Mouse (Mus musculus): ENCODE data around the gene Cacfd1. TPM values are rescaled to one million over a fixed set of nuclear protein-coding genes. Genes with fewer than 3 reads are reported as not detected.

Gene Cacfd1
- polyA plus RNA-seq, 2 experiments, result 8.8 to 11.8 TPM

GRCm38 (mm10) chr2:27007701-27008100 lies 2.0 kb upstream of the Cacfd1 start:
- H3K27me3 ChIP-seq (ENCODE audit: control insufficient read depth, insufficient read depth, low read length), result no peaks in the 10 kb centered on the region
- H3K9me3 ChIP-seq (ENCODE audit: control insufficient read depth, low read length), result no peaks in the 10 kb centered on the region
- no peak overlapping the region for H3K9ac ChIP-seq (replicated peaks)
- DNase-seq (ENCODE audit: low read depth in 3 of 3, low spot score in 3 of 3), result no peak
- H3K36me3 ChIP-seq (replicated peaks; ENCODE audit: control insufficient read depth, insufficient read depth, low read depth), result no peaks in the 10 kb centered on the region
- no peak overlapping the region for H3K4me3 ChIP-seq (ENCODE audit: insufficient read depth in 1 of 2, low read depth in 2 of 2, low read length in 2 of 2)
- TF ChIP-seq CTCF (IDR thresholded peaks at IDR 0.05; ENCODE audit: low read depth) (no peak), EP300 (IDR thresholded peaks at IDR 0.05; ENCODE audit: low read depth) (no peak)
- WGBS (ENCODE audit: insufficient replicate concordance), result 57% methylated on average over 7 of the region's 7 CpGs
- peaks cover 3 to 9% of the 10 kb centered on the region in 2 experiments for H3K4me1 ChIP-seq (replicated peaks; ENCODE audit: control insufficient read depth in 2 of 2, insufficient read depth in 2 of 2, low read length in 1 of 2)
- no peak overlapping the region for H3K4me2 ChIP-seq (ENCODE audit: low read depth)
- H3K27ac ChIP-seq, result no peak overlapping the region
- ATAC-seq (ENCODE audit: insufficient read depth), result no peak

DNA sequence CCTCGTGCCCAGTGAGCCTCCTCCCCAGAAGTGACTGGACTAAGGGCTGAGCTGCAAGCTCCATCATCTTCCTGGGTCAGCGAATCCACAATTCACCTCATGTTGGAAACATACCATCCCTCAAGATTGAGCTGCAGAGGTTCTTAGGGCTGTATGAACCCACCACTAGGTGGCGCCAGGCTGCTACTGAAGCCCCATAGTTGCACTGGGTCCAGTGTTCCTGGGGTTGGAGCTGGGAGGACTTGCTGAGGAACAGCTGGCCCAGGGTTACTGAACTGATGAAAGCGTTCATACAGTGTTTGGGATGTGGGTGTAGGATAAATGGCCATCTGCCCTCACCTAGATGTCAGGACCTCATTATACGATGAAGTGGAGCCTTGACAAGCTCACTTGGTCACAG lies 8.1 kb downstream of the Cacfd1 start:
- TF ChIP-seq EP300 (IDR thresholded peaks at IDR 0.05; ENCODE audit: low read depth) (no peak), CTCF (IDR thresholded peaks at IDR 0.05; ENCODE audit: low read depth) (peak; percentile 97)
- no peak overlapping the region for H3K27ac ChIP-seq
- peaks cover 4% of the 10 kb centered on the region; the same call in 1 of the 2 replicates for H3K36me3 ChIP-seq (replicated peaks; ENCODE audit: control insufficient read depth, insufficient read depth, low read depth)
- ATAC-seq (ENCODE audit: insufficient read depth), result no peak
- H3K4me3 ChIP-seq (ENCODE audit: insufficient read depth in 1 of 2, low read depth in 2 of 2, low read length in 2 of 2), result no peak overlapping the region
- H3K9me3 ChIP-seq (ENCODE audit: control insufficient read depth, low read length), result no peaks in the 10 kb centered on the region
- no peaks in the 10 kb centered on the region for H3K4me1 ChIP-seq (replicated peaks; ENCODE audit: control insufficient read depth in 2 of 2, insufficient read depth in 2 of 2, low read length in 1 of 2)
- no peak overlapping the region for H3K4me2 ChIP-seq (ENCODE audit: low read depth)
- no peaks in the 10 kb centered on the region for H3K27me3 ChIP-seq (ENCODE audit: control insufficient read depth, insufficient read depth, low read length)
- WGBS (ENCODE audit: insufficient replicate concordance), result 35% methylated on average over 5 of the region's 5 CpGs
- no peak overlapping the region for H3K9ac ChIP-seq (replicated peaks)
- DNase-seq (ENCODE audit: low read depth in 3 of 3, low spot score in 3 of 3), result peak in 1 of 3 experiments; percentile 36

GRCm38 (mm10) chr2:27019530-27019929 lies 9.8 kb downstream of the Cacfd1 start:
- Histone ChIP-seq H3K4me3 (ENCODE audit: insufficient read depth in 1 of 2, low read depth in 2 of 2, low read length in 2 of 2) (no peak overlapping the region), H3K4me2 (ENCODE audit: low read depth) (no peak overlapping the region), H3K27me3 (ENCODE audit: control insufficient read depth, insufficient read depth, low read length) (no peaks in the 10 kb centered on the region), H3K4me1 (replicated peaks; ENCODE audit: control insufficient read depth in 2 of 2, insufficient read depth in 2 of 2, low read length in 1 of 2) (no peaks in the 10 kb centered on the region), H3K9ac (replicated peaks) (no peak overlapping the region), H3K9me3 (ENCODE audit: control insufficient read depth, low read length) (no peaks in the 10 kb centered on the region), H3K36me3 (replicated peaks; ENCODE audit: control insufficient read depth, insufficient read depth, low read depth) (no peaks in the 10 kb centered on the region; the same call in 1 of the 2 replicates), H3K27ac (no peak overlapping the region)
- no peak for TF ChIP-seq CTCF (IDR thresholded peaks at IDR 0.05; ENCODE audit: low read depth)
- no peak for TF ChIP-seq EP300 (IDR thresholded peaks at IDR 0.05; ENCODE audit: low read depth)
- WGBS (ENCODE audit: insufficient replicate concordance), result 73% methylated on average over 2 of the region's 2 CpGs
- DNase-seq (ENCODE audit: low read depth in 3 of 3, low spot score in 3 of 3) (no peak), ATAC-seq (ENCODE audit: insufficient read depth) (no peak)

DNA sequence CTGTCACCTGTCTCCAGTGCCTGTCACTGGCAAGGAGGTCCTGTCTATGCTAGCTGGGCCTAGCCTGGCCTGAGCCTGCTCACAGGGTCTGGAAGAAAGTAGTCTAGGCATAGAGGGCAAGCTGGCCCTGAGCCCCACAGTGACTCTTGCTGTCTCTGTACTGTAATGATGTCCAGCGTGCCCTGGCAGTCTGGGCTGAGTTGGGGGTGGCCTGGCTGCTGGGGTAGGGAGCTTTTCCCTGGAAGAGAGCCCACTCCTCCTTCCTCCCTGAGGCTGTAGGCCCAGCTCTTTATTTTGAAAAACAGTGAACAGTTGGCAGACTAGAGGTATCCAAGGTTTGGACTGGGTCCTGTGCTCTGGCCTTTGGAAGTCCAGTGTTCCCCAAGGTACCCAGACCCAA lies 11.4 kb downstream of the Cacfd1 start:
- Histone ChIP-seq H3K36me3 (replicated peaks; ENCODE audit: control insufficient read depth, insufficient read depth, low read depth) (no peaks in the 10 kb centered on the region), H3K9me3 (ENCODE audit: control insufficient read depth, low read length) (no peaks in the 10 kb centered on the region), H3K9ac (replicated peaks) (no peak overlapping the region), H3K4me1 (replicated peaks; ENCODE audit: control insufficient read depth in 2 of 2, insufficient read depth in 2 of 2, low read length in 1 of 2) (no peaks in the 10 kb centered on the region), H3K4me2 (ENCODE audit: low read depth) (no peak overlapping the region), H3K4me3 (ENCODE audit: insufficient read depth in 1 of 2, low read depth in 2 of 2, low read length in 2 of 2) (no peak overlapping the region), H3K27me3 (ENCODE audit: control insufficient read depth, insufficient read depth, low read length) (no peaks in the 10 kb centered on the region), H3K27ac (no peak overlapping the region)
- TF ChIP-seq EP300 (IDR thresholded peaks at IDR 0.05; ENCODE audit: low read depth), result no peak
- TF ChIP-seq CTCF (IDR thresholded peaks at IDR 0.05; ENCODE audit: low read depth), result no peak
- DNase-seq (ENCODE audit: low read depth in 3 of 3, low spot score in 3 of 3) (no peak), ATAC-seq (ENCODE audit: insufficient read depth) (no peak)
- 48% methylated on average over 1 of the region's 1 CpGs for WGBS (ENCODE audit: insufficient replicate concordance)

DNA sequence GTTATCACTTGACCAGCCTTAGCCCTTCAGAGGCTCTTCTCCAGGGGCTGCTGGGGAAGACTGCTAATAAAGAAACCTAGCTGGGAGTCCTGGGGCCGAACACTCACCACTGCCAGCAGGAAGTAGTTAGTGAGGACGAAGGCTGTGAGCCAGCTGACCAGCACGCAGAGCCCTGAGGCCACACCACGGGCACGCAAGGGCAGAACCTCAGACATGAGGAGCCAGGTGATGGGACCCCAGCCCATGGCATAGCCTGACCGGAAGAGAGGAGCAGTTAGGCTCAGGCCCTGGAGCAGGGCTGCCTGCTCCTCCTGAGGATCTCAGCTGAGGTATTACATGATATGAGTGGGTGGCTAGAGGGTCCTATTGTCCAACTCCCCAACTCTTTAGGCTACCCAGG lies 12.9 kb downstream of the Cacfd1 start:
- H3K4me1 ChIP-seq (replicated peaks; ENCODE audit: control insufficient read depth in 2 of 2, insufficient read depth in 2 of 2, low read length in 1 of 2), result no peaks in the 10 kb centered on the region
- no peak overlapping the region for H3K4me3 ChIP-seq (ENCODE audit: insufficient read depth in 1 of 2, low read depth in 2 of 2, low read length in 2 of 2)
- H3K9ac ChIP-seq (replicated peaks), result no peak overlapping the region
- H3K4me2 ChIP-seq (ENCODE audit: low read depth), result no peak overlapping the region
- no peak overlapping the region for H3K27ac ChIP-seq
- H3K27me3 ChIP-seq (ENCODE audit: control insufficient read depth, insufficient read depth, low read length), result no peaks in the 10 kb centered on the region
- H3K9me3 ChIP-seq (ENCODE audit: control insufficient read depth, low read length), result no peaks in the 10 kb centered on the region
- no peak for TF ChIP-seq EP300 (IDR thresholded peaks at IDR 0.05; ENCODE audit: low read depth)
- TF ChIP-seq CTCF (IDR thresholded peaks at IDR 0.05; ENCODE audit: low read depth), result no peak
- ATAC-seq (ENCODE audit: insufficient read depth) (no peak), DNase-seq (ENCODE audit: low read depth in 3 of 3, low spot score in 3 of 3) (no peak)
- 66% methylated on average over 6 of the region's 6 CpGs for WGBS (ENCODE audit: insufficient replicate concordance)
- no peaks in the 10 kb centered on the region for H3K36me3 ChIP-seq (replicated peaks; ENCODE audit: control insufficient read depth, insufficient read depth, low read depth)

Measured in liver, embryonic 14.5 days (tissue).